Mouse (Mus musculus) bone marrow, adult 2 months (tissue): ENCODE data around the gene Mad2l2.

Experiments
- CTCF ChIP-seq: fragments of 200-500 bp; IDR thresholded peaks from 2 replicates; pipeline ENCODE4 v1.5.1; 2011; ENCODE audit warnings: low read length, control low read depth; ENCODE audit not compliant: control insufficient read depth, insufficient read depth
- POLR2A ChIP-seq: fragments of 200-500 bp; IDR thresholded peaks from 2 replicates; pipeline ENCODE4 v1.6.1; 2011; ENCODE audit warnings: low read depth, mild to moderate bottlenecking, control low read depth, low read length, borderline replicate concordance; ENCODE audit not compliant: control insufficient read depth

DNA sequence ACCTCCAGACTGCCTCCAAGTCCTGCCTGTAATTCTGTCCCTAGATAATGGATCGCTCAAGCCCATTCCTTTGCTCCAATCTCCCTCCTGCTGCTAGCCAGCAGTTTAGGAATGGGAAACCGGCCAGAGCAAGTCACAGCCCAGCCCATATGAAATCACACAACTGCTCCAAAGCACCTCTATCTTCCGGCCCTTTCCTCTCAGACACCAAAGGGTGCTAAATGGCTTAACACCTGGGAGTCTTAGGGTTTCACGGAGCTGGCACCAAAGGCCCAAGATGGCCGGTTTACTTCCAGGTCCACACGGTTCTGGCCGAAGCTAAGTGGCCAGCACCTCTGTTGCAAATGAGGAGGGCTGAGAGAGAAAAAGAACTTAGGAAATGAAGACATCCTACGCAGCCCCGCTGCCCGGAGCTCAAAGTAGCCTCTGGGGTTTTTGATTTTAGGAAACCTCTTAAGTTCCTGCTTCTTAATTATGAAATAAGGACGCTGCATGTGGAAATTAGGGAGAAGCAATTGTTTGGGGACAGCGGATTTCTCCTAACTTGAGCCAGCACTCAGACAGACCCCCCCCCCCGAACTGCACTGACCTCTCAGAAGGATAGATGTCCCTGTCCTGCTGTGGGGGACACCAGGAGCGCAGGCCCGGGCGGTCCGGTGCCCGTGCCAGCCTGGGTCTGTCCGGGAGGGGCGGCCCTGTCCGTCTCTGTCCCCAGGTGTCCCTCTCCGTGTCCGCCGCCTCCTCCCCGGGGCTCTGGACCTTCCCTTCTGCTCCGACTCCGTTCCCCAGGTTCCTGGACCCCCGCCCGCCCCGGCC, 42.9 kb upstream of the Mad2l2 start:
- TF ChIP-seq POLR2A (no peak), CTCF (no peak)
